Mouse (Mus musculus) kidney, embryonic 15.5 days (tissue): Measurements from ENCODE around the gene Aaas. TPM values are rescaled to one million over a fixed set of nuclear protein-coding genes. Genes with fewer than 3 reads are reported as not detected.

ENCODE experiments used
- ATAC-seq: fragments of 200-750 bp; cut with Nextera tagmentation; replicated peaks from 2 replicates; pipeline ENCODE4 v1.8.0; 2017; ENCODE audit warnings: moderate TSS enrichment; ENCODE audit not compliant: low FRiP score
- H3K27ac ChIP-seq: fragments of 300-500 bp; sonication (generic); 2 replicates; pipeline ENCODE4 v1.5.1; 2015; ENCODE audit warnings: mild to moderate bottlenecking, inconsistent platforms
- H3K27me3 ChIP-seq: fragments of 300-500 bp; sonication (generic); 2 replicates; pipeline ENCODE4 v1.6.1; 2015; ENCODE audit warnings: inconsistent platforms
- H3K36me3 ChIP-seq: fragments of 300-500 bp; sonication (generic); 2 replicates; pipeline ENCODE4 v1.6.1; 2015; ENCODE audit warnings: inconsistent platforms
- H3K4me1 ChIP-seq: fragments of 300-500 bp; sonication (generic); 2 replicates; pipeline ENCODE4 v1.6.1; 2015; ENCODE audit warnings: inconsistent platforms
- H3K4me2 ChIP-seq: fragments of 300-500 bp; sonication (generic); 2 replicates; pipeline ENCODE4 v1.6.1; 2015; ENCODE audit warnings: moderate library complexity, mild to moderate bottlenecking, inconsistent platforms
- H3K4me3 ChIP-seq: fragments of 300-500 bp; sonication (generic); replicated peaks from 2 replicates; pipeline ENCODE4 v1.5.1; 2015; ENCODE audit warnings: mild to moderate bottlenecking, inconsistent platforms
- H3K9ac ChIP-seq: fragments of 300-500 bp; sonication (generic); 2 replicates; pipeline ENCODE4 v1.6.1; 2015; ENCODE audit warnings: mild to moderate bottlenecking, inconsistent platforms
- H3K9me3 ChIP-seq: fragments of 300-500 bp; sonication (generic); replicated peaks from 2 replicates; pipeline ENCODE4 v1.6.1; 2016; ENCODE audit warnings: inconsistent platforms
- WGBS: fragments of 180-500 bp; shearing (Covaris S2); methylation state at CpG from one replicate; pipeline ENCODE4 v1.1.7; 2015; ENCODE audit warnings: mixed read lengths; 5-methylcytosine and 5-hydroxymethylcytosine counted together
- polyA plus RNA-seq: library from polyadenylated mRNA; unstranded; fragments of >200 nt; fragmentation: Nextera tagmentation; extraction: Ambion mirVana; gene quantifications from 2 replicates; pipeline ENCODE4 v1.2.1, GENCODE M21; 2015

The Aaas gene
- polyA plus RNA-seq, 1 experiment from 2014 or later, result 83.7 TPM

- Histone ChIP-seq H3K27me3 (no peaks in the 10 kb centered on the region), H3K27ac (peak within 1 kb of the TSS; percentile 91), H3K4me3 (peak within 1 kb of the TSS; percentile 91), H3K36me3 (peaks cover 77% of the 10 kb centered on the region), H3K9me3 (no peaks in the 10 kb centered on the region), H3K4me1 (peaks cover 36% of the 10 kb centered on the region), H3K4me2 (peak within 1 kb of the TSS; percentile 86), H3K9ac (peak within 1 kb of the TSS; percentile 77)
- peak; percentile 92 for ATAC-seq
- WGBS, result under 1% methylated on average over 30 of the region's 30 CpGs
These were observed 19.0 kb downstream of the Aaas start, which contains the start of gene Myg1 for GRCm38 (mm10) chr15:102331610-102332015. Gene Myg1 (plus strand): TSS chr15:102331709.

GRCm38 (mm10) chr15:102326892-102327291 is 23.7 kb downstream of the Aaas start:
- Histone ChIP-seq H3K36me3 (peaks cover 63% of the 10 kb centered on the region), H3K9me3 (no peaks in the 10 kb centered on the region), H3K27ac (no peak overlapping the region), H3K4me2 (peak overlapping the region; percentile 61), H3K4me3 (peak overlapping the region; percentile 89), H3K9ac (peak overlapping the region; percentile 83), H3K27me3 (no peaks in the 10 kb centered on the region), H3K4me1 (peaks cover 24% of the 10 kb centered on the region)
- no peak for ATAC-seq
- WGBS, result 56% methylated on average over 8 of the region's 8 CpGs

- H3K27ac ChIP-seq, result peak within 1 kb of the TSS; percentile 86
- H3K4me3 ChIP-seq, result peak within 1 kb of the TSS; percentile 89
- WGBS, result under 1% methylated on average over 40 of the region's 40 CpGs
- H3K9me3 ChIP-seq, result no peaks in the 10 kb centered on the region
- H3K4me1 ChIP-seq, result peaks cover 20% of the 10 kb centered on the region
- peaks cover 69% of the 10 kb centered on the region for H3K36me3 ChIP-seq
- H3K9ac ChIP-seq, result peak within 1 kb of the TSS; percentile 83
- peak; percentile 92 for ATAC-seq
- peak within 1 kb of the TSS; percentile 61 for H3K4me2 ChIP-seq
- H3K27me3 ChIP-seq, result no peaks in the 10 kb centered on the region
These were observed 24.5 kb downstream of the Aaas start, which contains the start of gene Pfdn5 for GRCm38 (mm10) chr15:102326022-102326576. Gene Pfdn5 (plus strand): TSS chr15:102326116.

- H3K4me3 ChIP-seq, result peak overlapping the region; percentile 89
- peaks cover 69% of the 10 kb centered on the region for H3K36me3 ChIP-seq
These were observed 25.7 kb downstream of the Aaas start for GRCm38 (mm10) chr15:102324654-102325473.

GRCm38 (mm10) chr15:102316263-102316662 is 34.3 kb downstream of the Aaas start:
- no peak overlapping the region for H3K27ac ChIP-seq
- ATAC-seq, result no peak

More at GRCm38 (mm10) chr15:102324654-102325473, 25.7 kb downstream of the Aaas start:
- H3K27me3 ChIP-seq, result no peaks in the 10 kb centered on the region
- peak overlapping the region; percentile 61 for H3K4me2 ChIP-seq
- no peak for ATAC-seq
- H3K27ac ChIP-seq, result no peak overlapping the region
- peaks cover 15% of the 10 kb centered on the region for H3K4me1 ChIP-seq
- WGBS, result 79% methylated on average over 12 of the region's 12 CpGs
- no peaks in the 10 kb centered on the region for H3K9me3 ChIP-seq
- no peak overlapping the region for H3K9ac ChIP-seq

GRCm38 (mm10) chr15:102315292-102315691 is 35.3 kb downstream of the Aaas start:
- H3K27ac ChIP-seq, result no peak overlapping the region
- no peak for ATAC-seq
- no peak overlapping the region for H3K4me2 ChIP-seq
- no peak overlapping the region for H3K9ac ChIP-seq
- H3K4me1 ChIP-seq, result no peaks in the 10 kb centered on the region
- WGBS, result 86% methylated on average over 8 of the region's 8 CpGs
- H3K4me3 ChIP-seq, result no peak overlapping the region
- no peaks in the 10 kb centered on the region for H3K27me3 ChIP-seq
- H3K36me3 ChIP-seq, result peaks cover 93% of the 10 kb centered on the region
- no peaks in the 10 kb centered on the region for H3K9me3 ChIP-seq

More at GRCm38 (mm10) chr15:102316263-102316662, 34.3 kb downstream of the Aaas start:
- WGBS, result 88% methylated on average over 6 of the region's 6 CpGs
- H3K4me3 ChIP-seq, result no peak overlapping the region
- H3K36me3 ChIP-seq, result peaks cover 95% of the 10 kb centered on the region
- no peaks in the 10 kb centered on the region for H3K9me3 ChIP-seq
- no peak overlapping the region for H3K4me2 ChIP-seq
- H3K9ac ChIP-seq, result no peak overlapping the region
- no peaks in the 10 kb centered on the region for H3K4me1 ChIP-seq
- no peaks in the 10 kb centered on the region for H3K27me3 ChIP-seq

- H3K9ac ChIP-seq, result no peak overlapping the region
These were observed 39.1 kb downstream of the Aaas start for GRCm38 (mm10) chr15:102311489-102311888.

GRCm38 (mm10) chr15:102310074-102310845 is 40.3 kb downstream of the Aaas start:
- Histone ChIP-seq H3K4me1 (peaks cover 5% of the 10 kb centered on the region; the same call in 1 of the 2 replicates), H3K36me3 (peaks cover 94% of the 10 kb centered on the region), H3K4me3 (no peak overlapping the region), H3K9ac (no peak overlapping the region), H3K4me2 (no peak overlapping the region), H3K9me3 (no peaks in the 10 kb centered on the region), H3K27me3 (no peaks in the 10 kb centered on the region), H3K27ac (peak overlapping the region; percentile 64)
- ATAC-seq, result peak; percentile 86
- 47% methylated on average over 10 of the region's 10 CpGs for WGBS

More at GRCm38 (mm10) chr15:102311489-102311888, 39.1 kb downstream of the Aaas start:
- H3K9me3 ChIP-seq, result no peaks in the 10 kb centered on the region
- no peak for ATAC-seq
- H3K4me2 ChIP-seq, result no peak overlapping the region
- no peak overlapping the region for H3K27ac ChIP-seq
- no peak overlapping the region for H3K4me3 ChIP-seq
- H3K27me3 ChIP-seq, result no peaks in the 10 kb centered on the region
- H3K4me1 ChIP-seq, result peaks cover 5% of the 10 kb centered on the region; the same call in 1 of the 2 replicates
- peaks cover 94% of the 10 kb centered on the region for H3K36me3 ChIP-seq

- WGBS, result 85% methylated on average over 9 of the region's 9 CpGs
- H3K9ac ChIP-seq, result no peak overlapping the region
- H3K4me2 ChIP-seq, result no peak overlapping the region
- no peak overlapping the region for H3K4me3 ChIP-seq
- H3K27me3 ChIP-seq, result no peaks in the 10 kb centered on the region
- peaks cover 94% of the 10 kb centered on the region for H3K36me3 ChIP-seq
- H3K27ac ChIP-seq, result no peak overlapping the region
- no peak for ATAC-seq
- H3K4me1 ChIP-seq, result peaks cover 5% of the 10 kb centered on the region; the same call in 1 of the 2 replicates
- no peaks in the 10 kb centered on the region for H3K9me3 ChIP-seq
These were observed 41.9 kb downstream of the Aaas start for GRCm38 (mm10) chr15:102308717-102309116.

- no peaks in the 10 kb centered on the region for H3K4me1 ChIP-seq
- H3K9me3 ChIP-seq, result no peaks in the 10 kb centered on the region
- H3K9ac ChIP-seq, result no peak overlapping the region
- no peak for ATAC-seq
- H3K4me3 ChIP-seq, result no peak overlapping the region
- H3K27me3 ChIP-seq, result no peaks in the 10 kb centered on the region
- no peak overlapping the region for H3K4me2 ChIP-seq
- no peak overlapping the region for H3K27ac ChIP-seq
- 71% methylated on average over 6 of the region's 6 CpGs for WGBS
- peaks cover 92% of the 10 kb centered on the region for H3K36me3 ChIP-seq
These were observed 48.0 kb downstream of the Aaas start for GRCm38 (mm10) chr15:102302542-102302941.

- H3K4me1 ChIP-seq, result peaks cover 12% of the 10 kb centered on the region
- peak overlapping the region; percentile 72 for H3K4me2 ChIP-seq
- H3K27ac ChIP-seq, result no peak overlapping the region
- H3K4me3 ChIP-seq, result peak overlapping the region; percentile 58
- H3K9me3 ChIP-seq, result no peaks in the 10 kb centered on the region
- ATAC-seq, result peak; percentile 68
- peak overlapping the region; percentile 61 for H3K9ac ChIP-seq
- 4% methylated on average over 24 of the region's 24 CpGs for WGBS
- H3K27me3 ChIP-seq, result no peaks in the 10 kb centered on the region
- peaks cover 37% of the 10 kb centered on the region for H3K36me3 ChIP-seq
These were observed 54.1 kb downstream of the Aaas start for GRCm38 (mm10) chr15:102296368-102297006.
